Mouse (Mus musculus) heart, embryonic 15.5 days (tissue): Measurements from ENCODE around the gene F2. TPM values are rescaled to one million over a fixed set of nuclear protein-coding genes. Genes with fewer than 3 reads are reported as not detected.

Experiments
- ATAC-seq: fragments of 200-750 bp; cut with Nextera tagmentation; replicated peaks from 2 replicates; pipeline ENCODE4 v1.8.0; 2017; ENCODE audit warnings: low read depth, moderate TSS enrichment; ENCODE audit not compliant: insufficient number of reproducible peaks, insufficient read depth, low FRiP score
- H3K27ac ChIP-seq: fragments of 300-500 bp; sonication (generic); 2 replicates; pipeline ENCODE4 v1.5.1; 2015; ENCODE audit warnings: mild to moderate bottlenecking, inconsistent platforms
- H3K27me3 ChIP-seq: fragments of 300-500 bp; sonication (generic); 2 replicates; pipeline ENCODE4 v1.6.1; 2015; ENCODE audit warnings: inconsistent platforms
- H3K36me3 ChIP-seq: fragments of 300-500 bp; sonication (generic); 2 replicates; pipeline ENCODE4 v1.6.1; 2015; ENCODE audit warnings: mild to moderate bottlenecking, inconsistent platforms
- H3K4me1 ChIP-seq: fragments of 300-500 bp; sonication (generic); replicated peaks from 2 replicates; pipeline ENCODE4 v1.6.1; 2015; ENCODE audit warnings: inconsistent platforms
- H3K4me2 ChIP-seq: fragments of 300-500 bp; sonication (generic); 2 replicates; pipeline ENCODE4 v1.6.1; 2015; ENCODE audit warnings: inconsistent platforms, mild to moderate bottlenecking, moderate library complexity
- H3K4me3 ChIP-seq: fragments of 300-500 bp; sonication (generic); 2 replicates; pipeline ENCODE4 v1.5.1; 2015; ENCODE audit warnings: mild to moderate bottlenecking, inconsistent platforms
- H3K9ac ChIP-seq: fragments of 300-500 bp; sonication (generic); 2 replicates; pipeline ENCODE4 v1.6.1; 2015; ENCODE audit warnings: mild to moderate bottlenecking, inconsistent platforms
- H3K9me3 ChIP-seq: fragments of 300-500 bp; sonication (generic); replicated peaks from 2 replicates; pipeline ENCODE4 v1.6.1; 2016; ENCODE audit warnings: inconsistent platforms
- WGBS: fragments of 180-500 bp; shearing (Covaris S2); methylation state at CpG from one replicate; pipeline ENCODE4 v1.1.7; 2015; ENCODE audit warnings: mixed read lengths; 5-methylcytosine and 5-hydroxymethylcytosine counted together
- polyA plus RNA-seq: library from polyadenylated mRNA; unstranded; fragments of >200 nt; fragmentation: Nextera tagmentation; extraction: Ambion mirVana; gene quantifications from 2 replicates; pipeline ENCODE4 v1.2.1, GENCODE M21; 2015

Gene F2
- polyA plus RNA-seq, 1 experiment from 2014 or later: 0.31 TPM

DNA sequence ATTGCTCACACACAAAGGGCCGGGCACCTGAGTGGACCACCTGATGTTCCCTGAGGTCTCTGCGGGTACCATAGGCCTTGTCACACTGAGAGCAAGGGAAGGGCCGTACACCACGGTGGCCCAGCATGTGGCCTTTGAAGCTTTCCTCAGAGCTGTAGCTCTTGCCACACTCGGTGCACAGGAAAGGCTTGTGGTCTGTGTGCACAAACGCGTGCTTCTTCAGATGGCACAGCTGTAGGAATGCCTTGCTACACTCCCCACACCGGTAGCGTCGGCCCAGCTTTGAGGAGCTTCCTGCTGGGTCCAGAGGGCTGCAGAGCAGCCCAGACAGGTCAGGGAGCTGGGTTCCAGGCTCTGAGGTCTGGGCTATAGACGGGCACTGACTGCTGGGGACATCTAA lies 9.6 kb upstream of the F2 start:
- Histone ChIP-seq H3K4me1 (peaks cover 11% of the 10 kb centered on the region), H3K4me2 (no peak overlapping the region), H3K27ac (no peak overlapping the region), H3K36me3 (peaks cover 49% of the 10 kb centered on the region), H3K9ac (no peak overlapping the region), H3K4me3 (no peak overlapping the region), H3K9me3 (no peaks in the 10 kb centered on the region), H3K27me3 (no peaks in the 10 kb centered on the region)
- WGBS: 91% methylated on average over 11 of the region's 11 CpGs
- ATAC-seq: no peak

DNA sequence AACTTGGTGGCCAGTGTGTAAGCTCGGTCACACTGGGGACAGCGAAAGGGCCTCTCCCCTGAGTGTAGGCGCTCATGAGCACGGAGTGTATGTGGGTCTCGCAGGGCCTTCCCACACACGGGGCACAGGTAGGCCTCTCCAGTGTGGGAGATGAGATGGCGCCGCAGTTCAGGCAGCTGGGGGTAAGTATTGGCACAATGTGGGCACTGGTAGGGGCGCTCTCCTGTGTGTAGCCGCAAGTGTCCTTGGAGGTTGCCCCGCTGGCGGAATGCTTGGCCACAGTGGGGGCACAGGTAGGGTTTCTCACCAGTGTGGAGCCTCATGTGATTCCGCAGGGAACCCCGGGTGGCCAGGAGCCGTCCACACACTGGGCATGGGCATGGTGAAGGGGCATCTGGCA lies 9.1 kb upstream of the F2 start:
- 97% methylated on average over 15 of the region's 15 CpGs for WGBS
- no peaks in the 10 kb centered on the region for H3K9me3 ChIP-seq
- H3K27me3 ChIP-seq: no peaks in the 10 kb centered on the region
- peaks cover 9% of the 10 kb centered on the region for H3K4me1 ChIP-seq
- no peak overlapping the region for H3K4me3 ChIP-seq
- no peak overlapping the region for H3K9ac ChIP-seq
- H3K4me2 ChIP-seq: no peak overlapping the region
- no peak overlapping the region for H3K27ac ChIP-seq
- no peak for ATAC-seq
- peaks cover 49% of the 10 kb centered on the region for H3K36me3 ChIP-seq

DNA sequence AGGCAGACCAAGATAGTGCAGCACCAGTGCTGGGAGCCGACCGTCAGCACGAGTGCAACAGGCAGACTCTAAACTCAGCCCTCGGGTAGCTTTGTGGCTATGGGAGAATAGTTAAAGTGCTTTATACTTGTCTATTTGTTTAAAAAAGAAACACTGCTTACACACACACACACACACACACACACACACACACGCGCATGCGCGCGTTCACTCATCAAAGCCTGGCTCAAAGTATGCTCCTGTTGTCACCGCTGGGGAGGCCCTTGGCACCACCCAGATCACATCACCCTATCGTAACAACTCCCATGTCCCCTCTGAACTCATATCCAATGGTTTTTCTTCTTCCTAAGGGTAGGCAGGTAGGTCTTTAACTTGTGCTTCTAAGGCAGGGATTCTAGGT lies 7.8 kb upstream of the F2 start:
- Histone ChIP-seq H3K4me3 (no peak overlapping the region), H3K9me3 (no peaks in the 10 kb centered on the region), H3K36me3 (peaks cover 49% of the 10 kb centered on the region), H3K4me1 (peaks cover 8% of the 10 kb centered on the region), H3K9ac (no peak overlapping the region), H3K4me2 (no peak overlapping the region), H3K27me3 (no peaks in the 10 kb centered on the region), H3K27ac (no peak overlapping the region)
- WGBS: 92% methylated on average over 11 of the region's 11 CpGs
- ATAC-seq: no peak

DNA sequence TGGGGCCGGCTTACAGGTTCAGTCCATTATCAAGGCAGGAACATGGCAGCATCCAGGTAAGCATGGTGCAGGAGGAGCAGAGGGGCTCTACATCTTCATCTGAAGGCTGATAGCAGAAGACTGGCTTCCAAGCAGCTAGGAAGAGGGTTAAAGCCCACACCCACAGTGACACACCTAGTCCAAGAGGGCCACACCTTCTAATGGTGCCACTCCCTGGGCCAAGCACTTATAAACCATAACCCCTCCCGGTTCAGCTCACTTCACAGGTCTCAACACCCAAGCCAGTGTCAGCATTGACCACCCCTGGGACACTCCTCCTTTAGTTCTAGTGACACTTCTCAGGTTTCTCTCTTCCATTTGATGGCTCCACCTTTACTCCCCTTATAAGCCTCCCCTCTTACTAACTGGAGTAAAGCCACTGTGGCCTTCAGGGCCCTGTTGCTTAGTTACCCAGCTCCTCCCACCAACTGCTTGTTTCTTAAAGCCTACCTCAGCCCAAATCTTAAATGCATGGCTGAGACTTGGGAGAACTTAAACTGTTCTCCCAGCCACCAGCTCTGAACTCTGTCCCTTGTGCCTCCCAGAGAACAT lies 6.7 kb upstream of the F2 start:
- Histone ChIP-seq H3K4me3 (no peak overlapping the region), H3K27ac (no peak overlapping the region), H3K36me3 (peaks cover 48% of the 10 kb centered on the region), H3K4me1 (no peaks in the 10 kb centered on the region), H3K27me3 (no peaks in the 10 kb centered on the region), H3K9me3 (no peaks in the 10 kb centered on the region), H3K9ac (no peak overlapping the region), H3K4me2 (no peak overlapping the region)
- 82% methylated on average over 2 of the region's 2 CpGs for WGBS
- ATAC-seq: no peak

DNA sequence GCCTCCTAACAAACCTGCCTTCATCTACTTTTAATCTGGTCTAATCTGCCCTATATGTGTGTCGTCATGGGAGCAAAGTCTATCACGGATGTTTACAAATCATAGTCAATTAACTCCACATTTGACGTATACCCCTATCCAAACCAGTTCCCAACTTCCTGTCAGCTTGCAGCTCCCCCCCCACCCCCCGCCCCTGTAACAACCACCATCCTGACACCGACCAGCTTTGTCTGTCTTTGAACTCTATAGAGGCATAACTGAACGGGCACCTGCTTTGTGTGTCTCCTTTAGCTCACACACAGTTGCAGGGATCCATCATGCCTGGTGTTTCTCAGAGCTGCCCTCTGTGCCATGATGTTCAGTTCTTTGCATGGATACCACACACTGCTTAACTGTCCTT lies 2.7 kb upstream of the F2 start:
- no peak for ATAC-seq
- no peaks in the 10 kb centered on the region for H3K9me3 ChIP-seq
- H3K4me3 ChIP-seq: no peak overlapping the region
- H3K27ac ChIP-seq: no peak overlapping the region
- no peak overlapping the region for H3K9ac ChIP-seq
- no peaks in the 10 kb centered on the region for H3K4me1 ChIP-seq
- 70% methylated on average over 6 of the region's 6 CpGs for WGBS
- no peak overlapping the region for H3K4me2 ChIP-seq
- peaks cover 8% of the 10 kb centered on the region for H3K36me3 ChIP-seq
- H3K27me3 ChIP-seq: no peaks in the 10 kb centered on the region

DNA sequence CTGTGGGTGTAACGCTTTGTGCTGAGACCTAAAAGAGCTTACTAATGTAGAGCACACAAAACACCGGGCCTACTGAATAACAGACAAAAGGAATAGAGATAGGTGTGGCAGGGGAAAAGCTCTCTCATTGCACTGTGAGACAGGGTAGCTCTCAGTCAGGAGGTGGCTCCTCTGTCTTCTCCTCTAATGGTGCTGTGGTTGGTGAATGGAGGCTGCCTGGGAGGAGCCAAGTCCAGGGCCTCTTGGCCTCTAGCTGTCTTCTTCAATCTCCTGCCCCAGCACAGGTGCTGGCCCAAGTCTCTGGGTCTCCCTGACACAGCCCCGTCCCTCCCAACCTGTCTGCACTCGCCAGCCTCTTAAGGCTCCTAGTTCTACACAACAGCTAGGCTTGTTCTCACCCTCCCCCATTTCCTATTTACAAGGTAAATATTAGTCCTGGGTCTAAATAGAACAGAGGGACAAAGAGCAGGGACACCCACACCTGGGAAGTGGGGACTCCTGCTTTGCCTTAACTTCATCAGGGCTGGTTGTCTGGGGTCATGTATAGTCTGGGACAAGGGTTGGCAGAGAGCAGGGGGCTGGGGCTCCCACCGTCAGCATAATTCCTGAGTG lies 619 bp upstream of the F2 start:
- 74% methylated on average over 5 of the region's 5 CpGs for WGBS
- no peak for ATAC-seq
- Histone ChIP-seq H3K36me3 (no peaks in the 10 kb centered on the region), H3K4me3 (no peak overlapping the region), H3K9ac (no peak overlapping the region), H3K4me2 (no peak overlapping the region), H3K4me1 (no peaks in the 10 kb centered on the region), H3K27ac (no peak overlapping the region), H3K9me3 (no peaks in the 10 kb centered on the region), H3K27me3 (no peaks in the 10 kb centered on the region)

DNA sequence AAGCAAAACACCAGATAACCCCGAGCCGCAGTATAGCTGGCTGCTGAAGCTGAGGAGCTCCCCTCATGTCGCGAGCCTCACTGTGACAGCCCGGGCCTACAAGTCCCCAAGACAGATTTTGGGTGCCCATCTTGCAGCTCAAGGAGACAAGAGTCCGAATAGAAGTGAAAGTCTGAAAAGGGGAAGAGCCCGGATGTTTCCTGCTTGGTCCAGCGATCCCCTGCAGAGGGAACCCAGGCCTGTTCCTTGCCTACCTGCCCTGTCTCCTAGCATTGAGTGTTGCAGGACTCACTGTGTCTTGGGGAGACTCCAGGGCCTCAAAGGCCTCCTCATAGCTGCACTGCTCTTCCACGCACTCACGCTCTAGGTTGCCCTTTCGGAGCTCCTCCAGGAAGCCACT lies 728 bp downstream of the F2 start:
- no peaks in the 10 kb centered on the region for H3K4me1 ChIP-seq

DNA sequence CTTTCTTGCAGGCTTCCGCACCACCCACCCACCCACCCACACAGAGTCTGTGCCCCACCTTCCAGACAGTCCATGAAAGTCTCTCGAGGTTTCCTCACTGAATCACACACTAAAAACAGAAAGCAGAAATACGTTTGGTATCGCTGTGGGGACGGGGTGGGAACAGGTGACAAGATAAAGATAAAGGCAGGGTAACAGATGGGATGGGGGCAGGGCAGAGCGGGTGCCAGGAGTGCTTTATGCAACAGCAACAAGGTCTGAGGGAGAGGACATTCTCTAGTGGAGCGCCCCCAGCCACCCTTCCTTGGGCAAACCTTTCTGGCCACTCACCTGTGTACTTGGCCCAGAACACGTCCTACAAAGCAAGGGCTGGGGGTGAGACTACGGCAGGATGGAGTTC lies 1.4 kb downstream of the F2 start:
- Histone ChIP-seq H3K9me3 (no peaks in the 10 kb centered on the region), H3K4me2 (no peak overlapping the region), H3K9ac (no peak overlapping the region), H3K36me3 (no peaks in the 10 kb centered on the region), H3K4me3 (no peak overlapping the region), H3K27me3 (no peaks in the 10 kb centered on the region), H3K4me1 (no peaks in the 10 kb centered on the region), H3K27ac (no peak overlapping the region)
- ATAC-seq: no peak
- 59% methylated on average over 9 of the region's 9 CpGs for WGBS

More for the DNA sequence above, 728 bp downstream of the F2 start:
- H3K9me3 ChIP-seq: no peaks in the 10 kb centered on the region
- ATAC-seq: no peak
- no peaks in the 10 kb centered on the region for H3K36me3 ChIP-seq
- 77% methylated on average over 11 of the region's 11 CpGs for WGBS
- H3K9ac ChIP-seq: no peak overlapping the region
- no peak overlapping the region for H3K4me3 ChIP-seq
- H3K4me2 ChIP-seq: no peak overlapping the region
- no peaks in the 10 kb centered on the region for H3K27me3 ChIP-seq
- H3K27ac ChIP-seq: no peak overlapping the region

DNA sequence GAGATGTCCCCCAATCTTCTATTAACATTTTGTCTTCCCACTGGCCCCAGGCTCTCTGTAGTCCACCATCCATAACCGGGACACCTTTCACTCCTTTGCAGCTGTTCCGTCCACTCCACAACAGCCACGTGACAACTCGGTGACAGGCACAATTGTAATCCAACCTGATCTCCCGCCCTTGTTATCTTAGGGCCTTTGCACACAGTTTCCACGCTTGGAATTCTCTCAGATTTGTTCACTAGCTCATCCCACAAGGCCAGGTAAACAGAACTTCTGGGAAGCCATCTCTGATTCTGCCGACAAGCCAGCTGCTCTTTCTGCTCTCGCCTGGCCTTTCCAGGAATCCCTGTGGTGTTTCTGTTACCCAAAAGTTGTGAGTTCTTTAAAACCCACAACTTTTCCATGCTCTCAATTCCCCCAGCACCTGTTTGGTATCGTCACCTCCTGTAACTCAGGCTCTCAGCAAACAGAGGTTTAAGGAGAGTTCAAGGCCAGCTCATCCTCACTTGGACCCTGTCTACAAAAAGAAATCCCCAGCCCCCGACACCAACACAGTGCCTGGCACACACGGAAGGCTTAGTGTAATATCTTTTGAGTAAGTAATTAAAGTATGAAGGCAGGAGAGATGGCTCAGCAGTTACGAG lies 2.8 kb downstream of the F2 start:
- WGBS: 68% methylated on average over 12 of the region's 12 CpGs
- no peak for ATAC-seq
- Histone ChIP-seq H3K4me1 (no peaks in the 10 kb centered on the region), H3K27ac (no peak overlapping the region), H3K36me3 (no peaks in the 10 kb centered on the region), H3K4me3 (no peak overlapping the region), H3K4me2 (no peak overlapping the region), H3K9me3 (no peaks in the 10 kb centered on the region), H3K9ac (no peak overlapping the region), H3K27me3 (no peaks in the 10 kb centered on the region)

DNA sequence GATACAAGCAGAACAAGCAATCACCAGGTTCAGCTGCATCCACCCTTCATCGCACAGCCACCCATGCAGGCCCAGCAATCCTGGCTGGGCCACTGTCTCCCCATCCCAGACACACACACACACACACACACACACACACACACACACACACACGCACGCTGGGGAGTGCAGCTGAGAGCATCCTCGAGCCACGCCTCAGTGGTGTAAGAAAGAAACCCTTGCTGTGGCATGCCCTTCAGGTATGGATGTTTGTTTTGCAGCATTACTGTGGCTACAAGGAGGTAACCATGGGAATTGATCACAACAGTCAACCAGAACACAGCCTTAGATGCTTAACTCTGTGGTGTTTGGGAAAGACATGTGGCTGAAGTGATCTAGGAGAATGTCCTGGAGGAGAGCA lies 3.9 kb downstream of the F2 start:
- H3K27ac ChIP-seq: no peak overlapping the region
- no peak for ATAC-seq
- 83% methylated on average over 5 of the region's 5 CpGs for WGBS
- no peaks in the 10 kb centered on the region for H3K4me1 ChIP-seq
- no peaks in the 10 kb centered on the region for H3K9me3 ChIP-seq
- H3K9ac ChIP-seq: no peak overlapping the region
- no peaks in the 10 kb centered on the region for H3K27me3 ChIP-seq
- no peak overlapping the region for H3K4me2 ChIP-seq
- no peak overlapping the region for H3K4me3 ChIP-seq
- no peaks in the 10 kb centered on the region for H3K36me3 ChIP-seq

DNA sequence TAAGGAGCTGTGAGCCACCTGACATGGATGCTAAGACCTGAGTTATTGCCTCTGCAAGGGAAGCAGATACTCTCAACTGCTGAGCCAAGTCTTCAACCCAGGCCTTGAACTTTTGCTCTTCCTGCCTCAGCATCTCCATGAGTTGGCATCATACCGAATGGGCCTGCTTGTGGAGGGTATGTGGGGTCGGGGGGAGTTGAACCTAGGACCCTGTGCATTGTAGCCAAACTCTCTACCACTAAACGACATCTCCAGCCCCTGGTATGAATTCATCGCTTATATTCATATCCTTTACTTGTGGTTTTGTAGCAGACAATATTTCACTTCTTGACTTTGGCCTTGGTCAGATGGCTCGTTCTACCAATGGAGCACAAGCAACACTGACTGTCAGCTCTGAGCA lies 4.4 kb downstream of the F2 start:
- Histone ChIP-seq H3K36me3 (no peaks in the 10 kb centered on the region), H3K4me2 (no peak overlapping the region), H3K9me3 (no peaks in the 10 kb centered on the region), H3K4me3 (no peak overlapping the region), H3K4me1 (no peaks in the 10 kb centered on the region), H3K27me3 (no peaks in the 10 kb centered on the region), H3K27ac (no peak overlapping the region), H3K9ac (no peak overlapping the region)
- 82% methylated on average over 5 of the region's 5 CpGs for WGBS
- no peak for ATAC-seq

DNA sequence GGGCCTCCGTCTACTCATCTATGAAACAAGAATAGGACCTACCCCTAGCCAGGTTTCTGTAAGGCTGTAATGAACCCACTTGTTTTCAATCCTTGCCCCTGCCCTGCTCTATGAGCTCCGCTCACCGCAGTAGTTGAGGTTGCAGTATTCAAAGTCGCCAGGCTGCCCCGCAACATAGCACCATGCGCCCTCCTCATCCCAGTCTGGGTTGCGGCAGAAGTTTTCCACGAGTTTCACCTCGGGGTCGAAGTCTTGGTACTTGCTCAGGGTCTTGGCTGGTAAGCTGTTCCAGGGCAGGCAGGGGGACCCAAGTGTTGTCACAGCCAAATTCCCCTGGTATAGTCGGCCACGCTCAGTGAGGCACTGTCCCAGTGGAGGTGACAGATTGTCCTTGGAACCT lies 5.8 kb downstream of the F2 start:
- Histone ChIP-seq H3K4me1 (no peaks in the 10 kb centered on the region), H3K4me3 (no peak overlapping the region), H3K4me2 (no peak overlapping the region), H3K27ac (no peak overlapping the region), H3K27me3 (no peaks in the 10 kb centered on the region), H3K9me3 (no peaks in the 10 kb centered on the region), H3K9ac (no peak overlapping the region), H3K36me3 (no peaks in the 10 kb centered on the region)
- 87% methylated on average over 12 of the region's 12 CpGs for WGBS
- no peak for ATAC-seq
